Mouse (Mus musculus): Measurements from ENCODE around the gene Lck.

The Lck gene

GRCm38 (mm10) chr4:129508834-129509600 is 64.4 kb downstream of the Lck start:
- DNase-seq (ENCODE audit: low spot score) = no peak

GRCm38 (mm10) chr4:129508237-129508515 is 65.3 kb downstream of the Lck start:
- no peak for DNase-seq (ENCODE audit: low spot score)

GRCm38 (mm10) chr4:129507434-129508236 is 65.8 kb downstream of the Lck start:
- no peak for DNase-seq (ENCODE audit: low spot score)

- no peak for DNase-seq (ENCODE audit: low spot score)
Measured at GRCm38 (mm10) chr4:129505511-129505910, 67.9 kb downstream of the Lck start.

- DNase-seq (ENCODE audit: low spot score) = no peak
Measured at GRCm38 (mm10) chr4:129502901-129503444, 70.5 kb downstream of the Lck start.

- no peak for DNase-seq (ENCODE audit: low spot score)
Measured at GRCm38 (mm10) chr4:129502327-129502888, 71.0 kb downstream of the Lck start.

GRCm38 (mm10) chr4:129500607-129501566 is 72.6 kb downstream of the Lck start:
- peak; percentile 92 for DNase-seq (ENCODE audit: low spot score)

GRCm38 (mm10) chr4:129500017-129500416 is 73.4 kb downstream of the Lck start:
- DNase-seq (ENCODE audit: low spot score) = no peak

GRCm38 (mm10) chr4:129498941-129499340 is 74.5 kb downstream of the Lck start:
- no peak for DNase-seq (ENCODE audit: low spot score)
